Mouse (Mus musculus) limb, embryonic 11.5 days (tissue): ENCODE data around the gene Fam126b. TPM values are rescaled to one million over a fixed set of nuclear protein-coding genes. Genes with fewer than 3 reads are reported as not detected.

Experiments
- ATAC-seq: fragments of 200-750 bp; cut with Nextera tagmentation; 2 replicates; pipeline ENCODE4 v1.8.0; 2017; ENCODE audit warnings: low read depth; ENCODE audit not compliant: insufficient number of reproducible peaks, low FRiP score, low TSS enrichment
- DNase-seq: peaks from one replicate; pipeline ENCODE4 v3.0.0-alpha.2; 2015; ENCODE audit warnings: low spot score
- H3K27ac ChIP-seq: fragments of 300-500 bp; sonication (generic); replicated peaks from 2 replicates; pipeline ENCODE4 v1.5.1; 2014; ENCODE audit warnings: low read depth, mild to moderate bottlenecking, low read length
- H3K27me3 ChIP-seq: fragments of 300-500 bp; sonication (generic); 2 replicates; pipeline ENCODE4 v1.6.1; 2014; ENCODE audit warnings: mild to moderate bottlenecking, low read length, mixed read lengths; ENCODE audit not compliant: control insufficient read depth, insufficient read depth
- H3K36me3 ChIP-seq: fragments of 300-500 bp; sonication (generic); 2 replicates; pipeline ENCODE4 v1.6.1; 2014; ENCODE audit warnings: mild to moderate bottlenecking, low read length, moderate library complexity, mixed read lengths; ENCODE audit not compliant: control insufficient read depth, insufficient read depth
- H3K4me1 ChIP-seq: fragments of 300-500 bp; sonication (generic); 2 replicates; pipeline ENCODE4 v1.6.1; 2014; ENCODE audit warnings: low read length, mixed read lengths; ENCODE audit not compliant: control insufficient read depth, insufficient read depth
- H3K4me2 ChIP-seq: fragments of 300-500 bp; sonication (generic); 2 replicates; pipeline ENCODE4 v1.6.1; 2014; ENCODE audit warnings: low read depth, mild to moderate bottlenecking, moderate library complexity; ENCODE audit not compliant: severe bottlenecking
- H3K4me3 ChIP-seq: fragments of 300-500 bp; sonication (generic); 2 replicates; pipeline ENCODE4 v1.5.1; 2014; ENCODE audit warnings: low read depth, low read length
- H3K9ac ChIP-seq: fragments of 300-500 bp; sonication (generic); 2 replicates; pipeline ENCODE4 v1.6.1; 2014; ENCODE audit warnings: mild to moderate bottlenecking, low read length
- H3K9me3 ChIP-seq: fragments of 300-500 bp; sonication (generic); 2 replicates; pipeline ENCODE4 v1.6.1; 2016; ENCODE audit warnings: low read length; ENCODE audit not compliant: control insufficient read depth
- WGBS: fragments of 180-500 bp; shearing (Covaris S2); extraction: QIAGEN DNeasy Blood & Tissue Kit; methylation state at CpG from one replicate; pipeline ENCODE4 v1.1.7; 2014; 5-methylcytosine and 5-hydroxymethylcytosine counted together
- polyA plus RNA-seq: library from polyadenylated mRNA; unstranded; fragments of >200 nt; fragmentation: Nextera tagmentation; extraction: Ambion mirVana; gene quantifications from 2 replicates; pipeline ENCODE4 v1.2.1, GENCODE M21; 2014

Gene Fam126b
- polyA plus RNA-seq, 1 experiment from 2014 or later, result 6.5 TPM

GRCm38 (mm10) chr1:58585373-58586170, 551 bp downstream of the Fam126b start:
- H3K4me2 ChIP-seq, result peak overlapping the region; percentile 71
- no peak overlapping the region for H3K27ac ChIP-seq
- 0 out of 2 replicates have a peak, but pooled peaks cover 3% of the 10 kb centered on the region for H3K4me1 ChIP-seq
- H3K36me3 ChIP-seq, result no peaks in the 10 kb centered on the region
- H3K9me3 ChIP-seq, result no peaks in the 10 kb centered on the region
- H3K27me3 ChIP-seq, result no peaks in the 10 kb centered on the region
- ATAC-seq, result peak; percentile 52; the same call in 1 of the 2 replicates
- 6% methylated on average over 36 of the region's 36 CpGs for WGBS
- no peak for DNase-seq
- H3K9ac ChIP-seq, result peak overlapping the region; percentile 83
- peak overlapping the region; percentile 86 for H3K4me3 ChIP-seq

GRCm38 (mm10) chr1:58584271-58584670, 1.9 kb downstream of the Fam126b start:
- Histone ChIP-seq H3K36me3 (no peaks in the 10 kb centered on the region), H3K4me2 (no peak overlapping the region), H3K27me3 (no peaks in the 10 kb centered on the region), H3K4me1 (0 out of 2 replicates have a peak, but pooled peaks cover 3% of the 10 kb centered on the region), H3K4me3 (no peak overlapping the region), H3K9me3 (no peaks in the 10 kb centered on the region), H3K9ac (no peak overlapping the region), H3K27ac (no peak overlapping the region)
- no peak for ATAC-seq
- 78% methylated on average over 1 of the region's 1 CpGs for WGBS
- no peak for DNase-seq

GRCm38 (mm10) chr1:58582611-58583010, 3.5 kb downstream of the Fam126b start:
- H3K4me2 ChIP-seq, result no peak overlapping the region
- DNase-seq (no peak), ATAC-seq (no peak)
- no peaks in the 10 kb centered on the region for H3K9me3 ChIP-seq
- H3K27ac ChIP-seq, result no peak overlapping the region
- H3K4me1 ChIP-seq, result 0 out of 2 replicates have a peak, but pooled peaks cover 3% of the 10 kb centered on the region
- H3K27me3 ChIP-seq, result no peaks in the 10 kb centered on the region
- 71% methylated on average over 1 of the region's 1 CpGs for WGBS
- H3K4me3 ChIP-seq, result no peak overlapping the region
- H3K36me3 ChIP-seq, result no peaks in the 10 kb centered on the region
- H3K9ac ChIP-seq, result no peak overlapping the region

GRCm38 (mm10) chr1:58579179-58579578, 6.9 kb downstream of the Fam126b start:
- Histone ChIP-seq H3K4me1 (no peaks in the 10 kb centered on the region), H3K9ac (no peak overlapping the region), H3K9me3 (no peaks in the 10 kb centered on the region), H3K4me2 (no peak overlapping the region), H3K27me3 (no peaks in the 10 kb centered on the region), H3K36me3 (no peaks in the 10 kb centered on the region), H3K27ac (no peak overlapping the region), H3K4me3 (no peak overlapping the region)
- ATAC-seq, result no peak
- DNase-seq, result peak; percentile 29
- WGBS, result 89% methylated on average over 2 of the region's 2 CpGs

- WGBS, result 47% methylated on average over 4 of the region's 4 CpGs
- H3K27me3 ChIP-seq, result no peaks in the 10 kb centered on the region
- no peaks in the 10 kb centered on the region for H3K9me3 ChIP-seq
- H3K4me2 ChIP-seq, result no peak overlapping the region
- no peak overlapping the region for H3K9ac ChIP-seq
- no peak overlapping the region for H3K4me3 ChIP-seq
- DNase-seq, result no peak
- H3K36me3 ChIP-seq, result no peaks in the 10 kb centered on the region
- H3K4me1 ChIP-seq, result no peaks in the 10 kb centered on the region
- H3K27ac ChIP-seq, result no peak overlapping the region
- no peak for ATAC-seq
These were observed 15.7 kb downstream of the Fam126b start for GRCm38 (mm10) chr1:58570437-58570836.

GRCm38 (mm10) chr1:58568456-58569130, 17.5 kb downstream of the Fam126b start:
- no peaks in the 10 kb centered on the region for H3K4me1 ChIP-seq
- no peak for ATAC-seq
- no peaks in the 10 kb centered on the region for H3K9me3 ChIP-seq
- no peak overlapping the region for H3K27ac ChIP-seq
- H3K27me3 ChIP-seq, result no peaks in the 10 kb centered on the region
- no peaks in the 10 kb centered on the region for H3K36me3 ChIP-seq
- H3K9ac ChIP-seq, result no peak overlapping the region
- H3K4me2 ChIP-seq, result no peak overlapping the region
- no peak for DNase-seq
- no peak overlapping the region for H3K4me3 ChIP-seq

GRCm38 (mm10) chr1:58566621-58567020, 19.5 kb downstream of the Fam126b start:
- Histone ChIP-seq H3K9me3 (no peaks in the 10 kb centered on the region), H3K27me3 (no peaks in the 10 kb centered on the region), H3K27ac (no peak overlapping the region), H3K9ac (no peak overlapping the region), H3K4me3 (no peak overlapping the region), H3K4me1 (no peaks in the 10 kb centered on the region), H3K36me3 (no peaks in the 10 kb centered on the region), H3K4me2 (no peak overlapping the region)
- ATAC-seq (no peak), DNase-seq (no peak)

GRCm38 (mm10) chr1:58564981-58565380, 21.1 kb downstream of the Fam126b start:
- Histone ChIP-seq H3K27ac (no peak overlapping the region), H3K4me3 (no peak overlapping the region), H3K27me3 (no peaks in the 10 kb centered on the region), H3K36me3 (no peaks in the 10 kb centered on the region), H3K9me3 (no peaks in the 10 kb centered on the region), H3K4me1 (no peaks in the 10 kb centered on the region), H3K4me2 (no peak overlapping the region), H3K9ac (no peak overlapping the region)
- WGBS, result 91% methylated on average over 5 of the region's 5 CpGs
- ATAC-seq, result no peak
- DNase-seq, result no peak
